Mouse (Mus musculus) liver, embryonic 14.5 days (tissue): Measurements from ENCODE around the gene Tnrc18.

Source experiments
- CTCF ChIP-seq: IDR thresholded peaks from 2 replicates; pipeline ENCODE4 v1.5.1; 2016; ENCODE audit warnings: antibody characterized with exemption, low read depth, control low read depth
- EP300 ChIP-seq: IDR thresholded peaks from 2 replicates; pipeline ENCODE4 v1.6.1; 2016; ENCODE audit warnings: antibody characterized with exemption, low read depth

DNA sequence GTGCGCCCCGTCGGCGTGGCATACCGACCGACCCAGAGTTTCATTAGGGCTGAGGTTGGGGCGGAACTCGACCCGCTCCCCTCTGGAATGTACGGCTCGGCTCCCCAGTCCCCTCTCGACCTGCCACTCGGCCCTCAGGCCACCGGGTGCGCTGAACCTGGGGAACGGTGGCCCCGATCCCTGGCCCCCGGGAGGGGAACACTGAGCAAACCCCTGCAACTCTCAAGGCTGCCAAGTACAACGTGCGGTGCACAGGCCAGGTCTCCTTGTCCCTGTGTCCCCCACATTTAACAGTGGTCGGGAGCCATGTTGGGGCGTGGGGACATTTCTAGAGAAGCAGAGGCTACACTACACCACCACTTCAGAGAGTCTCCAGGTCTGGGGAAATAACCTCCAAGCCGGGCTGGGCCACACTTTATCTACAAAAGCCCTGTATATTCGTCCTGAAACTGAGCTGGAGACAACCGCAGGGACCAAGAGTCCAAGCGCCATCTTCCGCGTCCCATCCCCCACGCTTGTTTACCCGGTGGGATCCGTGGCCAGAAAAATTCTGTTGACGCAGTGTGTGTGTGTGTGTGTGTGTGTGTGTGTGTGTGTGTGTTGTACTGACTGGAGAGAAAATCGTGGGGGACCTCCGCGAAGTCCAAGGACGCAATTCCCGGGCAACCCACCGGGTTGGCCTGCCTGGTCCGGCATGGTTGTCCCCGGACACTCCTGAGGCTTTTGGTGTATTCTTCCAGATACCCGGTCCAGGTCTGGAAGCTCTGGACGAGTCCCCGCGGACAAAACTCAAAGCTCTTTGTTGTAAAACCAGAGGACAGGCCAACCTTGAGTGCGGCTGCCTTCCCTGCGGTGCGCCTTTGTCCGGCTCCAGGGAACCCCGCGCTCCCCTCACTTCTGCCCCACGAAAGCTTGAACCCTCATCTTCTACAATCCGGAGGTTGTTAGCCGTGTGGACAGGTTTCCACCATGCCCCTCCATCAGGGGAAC lies 3.1 kb upstream of the Tnrc18 start:
- TF ChIP-seq EP300, result no peak
- no peak for TF ChIP-seq CTCF
